Mouse (Mus musculus): ENCODE data around the gene Btnl1. TPM values are rescaled to one million over a fixed set of nuclear protein-coding genes. Genes with fewer than 3 reads are reported as not detected.

Gene Btnl1
- 72.9 and 155 TPM in 2 replicates for polyA plus RNA-seq (2012; rRNA removed; ENCODE audit: low replicate concordance)

GRCm38 (mm10) chr17:34376847-34377246 lies at the start of gene Btnl1:
Btnl1 (plus strand) TSS chr17:34377132.

GRCm38 (mm10) chr17:34354539-34354938 lies 22.4 kb upstream of the Btnl1 start, which contains the start of gene Btnl2:
Btnl2 (plus strand) TSS chr17:34354822.

GRCm38 (mm10) chr17:34398711-34399393 lies 21.9 kb downstream of the Btnl1 start, which contains the start of gene BC051142:
BC051142 (plus strand) TSS chr17:34398820.

Other genes with a start within 250 kb of the Btnl1 start
- gene H2-DMb2, start 233.8 kb upstream of the Btnl1 start, polyA plus RNA-seq (2012; rRNA removed; ENCODE audit: low replicate concordance) = 4.5 and 16.7 TPM in 2 replicates
- 52.9 and 337 TPM in 2 replicates for gene H2-DMb1, start 224.1 kb upstream of the Btnl1 start, polyA plus RNA-seq (2012; rRNA removed; ENCODE audit: low replicate concordance)
- gene Tap1, start 189.6 kb upstream of the Btnl1 start, polyA plus RNA-seq (2012; rRNA removed; ENCODE audit: low replicate concordance) = 53.8 and 96.5 TPM in 2 replicates
- gene Psmb9, start 189.4 kb upstream of the Btnl1 start, polyA plus RNA-seq (2012; rRNA removed; ENCODE audit: low replicate concordance) = 114 and 217 TPM in 2 replicates
- 140 and 253 TPM in 2 replicates for gene Psmb8, start 179.4 kb upstream of the Btnl1 start, polyA plus RNA-seq (2012; rRNA removed; ENCODE audit: low replicate concordance)
- 39.6 and 83.2 TPM in 2 replicates for gene Tap2, start 173.6 kb upstream of the Btnl1 start, polyA plus RNA-seq (2012; rRNA removed; ENCODE audit: low replicate concordance)
- gene H2-Ob, start 138.2 kb upstream of the Btnl1 start, polyA plus RNA-seq (2012; rRNA removed; ENCODE audit: low replicate concordance) = 1.6 and 6.7 TPM in 2 replicates
- 523 and 3,902 TPM in 2 replicates for gene H2-Ab1, start 119.4 kb upstream of the Btnl1 start, polyA plus RNA-seq (2012; rRNA removed; ENCODE audit: low replicate concordance)
- 132 and 571 TPM in 2 replicates for gene H2-Aa, start 89.3 kb upstream of the Btnl1 start, polyA plus RNA-seq (2012; rRNA removed; ENCODE audit: low replicate concordance)
- 83.1 and 303 TPM in 2 replicates for gene H2-Eb1, start 71.3 kb upstream of the Btnl1 start, polyA plus RNA-seq (2012; rRNA removed; ENCODE audit: low replicate concordance)
- gene H2-Eb2, start 51.5 kb upstream of the Btnl1 start, polyA plus RNA-seq (2012; rRNA removed; ENCODE audit: low replicate concordance) = 0.15 and 0.18 TPM in 2 replicates
- 71.0 and 85.2 TPM in 2 replicates for gene Btnl2, start 22.3 kb upstream of the Btnl1 start, polyA plus RNA-seq (2012; rRNA removed; ENCODE audit: low replicate concordance)
- gene BC051142, start 21.7 kb downstream of the Btnl1 start, polyA plus RNA-seq (2012; rRNA removed; ENCODE audit: low replicate concordance) = 0.07 and 0.15 TPM in 2 replicates
- 24.7 and 37.1 TPM in 2 replicates for gene Btnl4, start 100.2 kb downstream of the Btnl1 start, polyA plus RNA-seq (2012; rRNA removed; ENCODE audit: low replicate concordance)
- 36.6 and 66.8 TPM in 2 replicates for gene Btnl6, start 140.2 kb downstream of the Btnl1 start, polyA plus RNA-seq (2012; rRNA removed; ENCODE audit: low replicate concordance)
- 14.4 and 26.1 TPM in 2 replicates for gene Notch4, start 187.1 kb downstream of the Btnl1 start, polyA plus RNA-seq (2012; rRNA removed; ENCODE audit: low replicate concordance)
- 6.9 and 13.4 TPM in 2 replicates for gene Gpsm3, start 212.7 kb downstream of the Btnl1 start, polyA plus RNA-seq (2012; rRNA removed; ENCODE audit: low replicate concordance)
- gene Pbx2, start 214.1 kb downstream of the Btnl1 start, polyA plus RNA-seq (2012; rRNA removed; ENCODE audit: low replicate concordance) = 30.5 and 44.4 TPM in 2 replicates
- gene Ager, start 220.7 kb downstream of the Btnl1 start, polyA plus RNA-seq (2012; rRNA removed; ENCODE audit: low replicate concordance) = 1.5 and 1.9 TPM in 2 replicates
- 133 and 182 TPM in 2 replicates for gene Rnf5, start 226.6 kb downstream of the Btnl1 start, polyA plus RNA-seq (2012; rRNA removed; ENCODE audit: low replicate concordance)
- 355 and 550 TPM in 2 replicates for gene Agpat1, start 227.1 kb downstream of the Btnl1 start, polyA plus RNA-seq (2012; rRNA removed; ENCODE audit: low replicate concordance)
- 1.4 and 2.1 TPM in 2 replicates for gene Egfl8, start 238.8 kb downstream of the Btnl1 start, polyA plus RNA-seq (2012; rRNA removed; ENCODE audit: low replicate concordance)